Mouse (Mus musculus): ENCODE results near the gene Col6a6. TPM values are rescaled to one million over a fixed set of nuclear protein-coding genes. Genes with fewer than 3 reads are reported as not detected.

Col6a6 gene
- total RNA-seq, 2 experiments from 2014 or later = 4.5 to 4.6 TPM

GRCm38 (mm10) chr9:105758173-105758765 lies 69.7 kb downstream of the Col6a6 start:
- DNase-seq (ENCODE audit: low spot score) = no peak
- intact Hi-C loops (cut with DNase I) = no loop called here

GRCm38 (mm10) chr9:105754256-105754655 lies 73.7 kb downstream of the Col6a6 start:
- intact Hi-C loops (cut with DNase I) = no loop called here
- DNase-seq (ENCODE audit: low spot score) = no peak

- intact Hi-C loops (cut with DNase I) = no loop called here
Measured at GRCm38 (mm10) chr9:105745861-105746260, 82.1 kb downstream of the Col6a6 start.

GRCm38 (mm10) chr9:105740413-105740812 lies 87.5 kb downstream of the Col6a6 start:
- DNase-seq (ENCODE audit: low spot score) = no peak
- intact Hi-C loops (cut with DNase I) = no loop called here

More at GRCm38 (mm10) chr9:105745861-105746260, 82.1 kb downstream of the Col6a6 start:
- no peak for DNase-seq (ENCODE audit: low spot score)

GRCm38 (mm10) chr9:105739446-105739845 lies 88.5 kb downstream of the Col6a6 start:
- DNase-seq (ENCODE audit: low spot score) = no peak

GRCm38 (mm10) chr9:105737448-105737847 lies 90.5 kb downstream of the Col6a6 start:
- no peak for DNase-seq (ENCODE audit: low spot score)
- intact Hi-C loops (cut with DNase I) = loop anchor here (1.0 kb wide), 1 partner anchor 42 kb away; no protein-coding TSS in a partner anchor

More at GRCm38 (mm10) chr9:105739446-105739845, 88.5 kb downstream of the Col6a6 start:
- intact Hi-C loops (cut with DNase I) = no loop called here

- intact Hi-C loops (cut with DNase I) = no loop called here
- no peak for DNase-seq (ENCODE audit: low spot score)
Measured at GRCm38 (mm10) chr9:105735195-105735594, 92.8 kb downstream of the Col6a6 start.

GRCm38 (mm10) chr9:105734651-105735050 lies 93.3 kb downstream of the Col6a6 start:
- intact Hi-C loops (cut with DNase I) = no loop called here
- no peak for DNase-seq (ENCODE audit: low spot score)

GRCm38 (mm10) chr9:105731976-105732375 lies 96.0 kb downstream of the Col6a6 start:
- peak; percentile 35 for DNase-seq (ENCODE audit: low spot score)
- intact Hi-C loops (cut with DNase I) = no loop called here

- intact Hi-C loops (cut with DNase I) = no loop called here
- no peak for DNase-seq (ENCODE audit: low spot score)
Measured at GRCm38 (mm10) chr9:105720430-105720829, 107.5 kb downstream of the Col6a6 start.

GRCm38 (mm10) chr9:105719851-105720395 lies 108.0 kb downstream of the Col6a6 start:
- no peak for DNase-seq (ENCODE audit: low spot score)
- intact Hi-C loops (cut with DNase I) = no loop called here

GRCm38 (mm10) chr9:105719367-105719766 lies 108.6 kb downstream of the Col6a6 start:
- DNase-seq (ENCODE audit: low spot score) = no peak
- intact Hi-C loops (cut with DNase I) = no loop called here

- no peak for DNase-seq (ENCODE audit: low spot score)
- intact Hi-C loops (cut with DNase I) = no loop called here
Measured at GRCm38 (mm10) chr9:105712049-105712448, 115.9 kb downstream of the Col6a6 start.

GRCm38 (mm10) chr9:105705011-105705410 lies 122.9 kb downstream of the Col6a6 start:
- intact Hi-C loops (cut with DNase I) = no loop called here
- DNase-seq (ENCODE audit: low spot score) = no peak

- intact Hi-C loops (cut with DNase I) = no loop called here
- DNase-seq (ENCODE audit: low spot score) = no peak
Measured at GRCm38 (mm10) chr9:105704226-105704932, 123.6 kb downstream of the Col6a6 start.

- DNase-seq (ENCODE audit: low spot score) = no peak
Measured at GRCm38 (mm10) chr9:105701966-105702365, 126.0 kb downstream of the Col6a6 start.

GRCm38 (mm10) chr9:105700702-105701101 lies 127.3 kb downstream of the Col6a6 start:
- intact Hi-C loops (cut with DNase I) = no loop called here

More at GRCm38 (mm10) chr9:105701966-105702365, 126.0 kb downstream of the Col6a6 start:
- intact Hi-C loops (cut with DNase I) = no loop called here

GRCm38 (mm10) chr9:105697764-105698396 lies 130.1 kb downstream of the Col6a6 start:
- peak; percentile 14 for DNase-seq (ENCODE audit: low spot score)
- intact Hi-C loops (cut with DNase I) = loop anchor here (10.0 kb wide), 2 partner anchors 417 to 577 kb away; no protein-coding TSS in a partner anchor

More at GRCm38 (mm10) chr9:105700702-105701101, 127.3 kb downstream of the Col6a6 start:
- no peak for DNase-seq (ENCODE audit: low spot score)

- no peak for DNase-seq (ENCODE audit: low spot score)
- intact Hi-C loops (cut with DNase I) = loop anchor here (10.0 kb wide), 2 partner anchors 418 to 578 kb away; no protein-coding TSS in a partner anchor
Measured at GRCm38 (mm10) chr9:105696818-105697564, 131.0 kb downstream of the Col6a6 start.

- DNase-seq (ENCODE audit: low spot score) = peak; percentile 47
- intact Hi-C loops (cut with DNase I) = loop anchor here (1.0 to 10.0 kb wide), 5 partner anchors 164 to 581 kb away; no protein-coding TSS in a partner anchor
Measured at GRCm38 (mm10) chr9:105693854-105694253, 134.1 kb downstream of the Col6a6 start.
